Mouse (Mus musculus) midbrain, embryonic 14.5 days (tissue): ENCODE measurements around the gene Hoxb3. TPM values are rescaled to one million over a fixed set of nuclear protein-coding genes. Genes with fewer than 3 reads are reported as not detected.

Experiments
- ATAC-seq: fragments of 200-750 bp; cut with Nextera tagmentation; 2 replicates; pipeline ENCODE4 v1.8.0; 2017; ENCODE audit warnings: moderate number of reproducible peaks, moderate library complexity; ENCODE audit not compliant: low FRiP score, low TSS enrichment
- DNase-seq: peaks from one replicate; pipeline ENCODE4 v3.0.0-alpha.2; 2015
- H3K27ac ChIP-seq: fragments of 300-500 bp; sonication (generic); replicated peaks from 2 replicates; pipeline ENCODE4 v1.5.1; 2014; ENCODE audit warnings: mild to moderate bottlenecking, low read depth, low read length, moderate library complexity
- H3K27me3 ChIP-seq: fragments of 300-500 bp; sonication (generic); 2 replicates; pipeline ENCODE4 v1.6.1; 2014; ENCODE audit warnings: low read length, control low read depth, mixed read lengths; ENCODE audit not compliant: control insufficient read depth, insufficient read depth
- H3K36me3 ChIP-seq: fragments of 300-500 bp; sonication (generic); 2 replicates; pipeline ENCODE4 v1.6.1; 2014; ENCODE audit warnings: low read length, control low read depth; ENCODE audit not compliant: control insufficient read depth, insufficient read depth
- H3K4me1 ChIP-seq: fragments of 300-500 bp; sonication (generic); 2 replicates; pipeline ENCODE4 v1.6.1; 2014; ENCODE audit warnings: mild to moderate bottlenecking, antibody characterized with exemption, low read length, control low read depth; ENCODE audit not compliant: control insufficient read depth, insufficient read depth
- H3K4me2 ChIP-seq: fragments of 300-500 bp; sonication (generic); 2 replicates; pipeline ENCODE4 v1.6.1; 2014; ENCODE audit warnings: mild to moderate bottlenecking, low read length, moderate library complexity
- H3K4me3 ChIP-seq: fragments of 300-500 bp; sonication (generic); replicated peaks from 2 replicates; pipeline ENCODE4 v1.5.1; 2014; ENCODE audit warnings: low read depth, low read length
- H3K9ac ChIP-seq: fragments of 300-500 bp; sonication (generic); replicated peaks from 2 replicates; pipeline ENCODE4 v1.6.1; 2014; ENCODE audit warnings: mild to moderate bottlenecking, low read length, moderate library complexity
- H3K9me3 ChIP-seq: fragments of 300-500 bp; sonication (generic); 2 replicates; pipeline ENCODE4 v1.6.1; 2016; ENCODE audit warnings: low read length, control low read depth, mixed read lengths; ENCODE audit not compliant: control insufficient read depth
- WGBS: fragments of 180-500 bp; shearing (Covaris S2); extraction: QIAGEN DNeasy Blood & Tissue Kit; methylation state at CpG from one replicate; pipeline ENCODE4 v1.1.7; 2014; 5-methylcytosine and 5-hydroxymethylcytosine counted together
- polyA plus RNA-seq: library from polyadenylated mRNA; unstranded; fragments of >200 nt; fragmentation: Nextera tagmentation; extraction: Ambion mirVana; gene quantifications from 2 replicates; pipeline ENCODE4 v1.2.1, GENCODE M21; 2014

The Hoxb3 gene
- polyA plus RNA-seq, 1 experiment from 2014 or later = not detected

- Histone ChIP-seq H3K4me2 (no peak overlapping the region), H3K4me3 (no peak overlapping the region), H3K9me3 (no peaks in the 10 kb centered on the region), H3K4me1 (no peaks in the 10 kb centered on the region), H3K36me3 (no peaks in the 10 kb centered on the region), H3K27ac (no peak overlapping the region), H3K9ac (no peak overlapping the region), H3K27me3 (peaks cover 97% of the 10 kb centered on the region)
- no peak for DNase-seq
- no peak for ATAC-seq
- WGBS = 10% methylated on average over 7 of the region's 7 CpGs
Measured at GRCm38 (mm10) chr11:96338957-96339855, 16.1 kb downstream of the Hoxb3 start.

DNA sequence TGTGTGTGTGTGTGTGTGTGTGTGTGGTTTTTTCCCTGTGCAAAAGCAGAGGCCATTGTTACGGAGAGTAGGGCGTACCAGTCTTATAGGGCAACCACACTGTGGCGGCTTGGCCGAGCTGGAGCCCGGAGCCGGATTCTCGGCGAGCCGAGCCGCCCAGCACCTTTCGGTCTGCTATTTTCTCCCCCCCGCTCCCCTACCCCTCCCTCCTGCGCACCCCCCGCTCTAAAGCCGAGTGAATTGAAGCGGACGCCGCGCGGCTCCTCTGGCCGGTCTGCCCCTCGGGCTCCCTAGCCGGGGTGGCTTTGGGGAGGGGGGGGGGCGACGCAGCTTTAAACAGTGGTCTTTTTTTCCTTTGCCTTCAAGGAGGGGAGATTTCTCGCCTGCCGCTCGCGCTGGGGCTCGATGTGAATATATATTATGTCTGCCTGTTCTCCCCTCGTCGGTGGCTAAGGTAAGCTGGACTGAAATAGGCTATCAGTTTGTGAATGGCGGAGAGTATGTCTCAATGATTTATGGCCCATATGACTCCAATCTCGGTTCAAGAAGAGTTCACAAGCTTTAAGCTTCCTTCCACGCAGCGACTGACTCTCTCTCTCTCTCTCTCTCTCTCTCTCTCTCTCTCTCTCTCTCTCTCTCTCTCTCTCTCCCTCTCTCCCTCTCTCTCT, 17.7 kb downstream of the Hoxb3 start:
- H3K9ac ChIP-seq = no peak overlapping the region
- H3K4me2 ChIP-seq = no peak overlapping the region
- no peaks in the 10 kb centered on the region for H3K36me3 ChIP-seq
- WGBS = under 1% methylated on average over 36 of the region's 36 CpGs
- H3K9me3 ChIP-seq = no peaks in the 10 kb centered on the region
- ATAC-seq = no peak
- H3K27ac ChIP-seq = no peak overlapping the region
- DNase-seq = no peak
- no peak overlapping the region for H3K4me3 ChIP-seq
- H3K27me3 ChIP-seq = peaks cover 97% of the 10 kb centered on the region
- no peaks in the 10 kb centered on the region for H3K4me1 ChIP-seq

- H3K4me2 ChIP-seq = no peak overlapping the region
Measured at GRCm38 (mm10) chr11:96341701-96342575, 18.8 kb downstream of the Hoxb3 start.

GRCm38 (mm10) chr11:96342576-96342930, 19.4 kb downstream of the Hoxb3 start:
- Histone ChIP-seq H3K4me2 (no peak overlapping the region), H3K27ac (no peak overlapping the region), H3K27me3 (peaks cover 95% of the 10 kb centered on the region), H3K4me1 (no peaks in the 10 kb centered on the region), H3K4me3 (no peak overlapping the region), H3K9ac (no peak overlapping the region), H3K9me3 (no peaks in the 10 kb centered on the region), H3K36me3 (no peaks in the 10 kb centered on the region)
- 1% methylated on average over 4 of the region's 4 CpGs for WGBS
- no peak for DNase-seq
- no peak for ATAC-seq

More at GRCm38 (mm10) chr11:96341701-96342575, 18.8 kb downstream of the Hoxb3 start:
- H3K4me1 ChIP-seq = no peaks in the 10 kb centered on the region
- DNase-seq (no peak), ATAC-seq (no peak)
- under 1% methylated on average over 40 of the region's 40 CpGs for WGBS
- no peak overlapping the region for H3K9ac ChIP-seq
- H3K27ac ChIP-seq = no peak overlapping the region
- H3K27me3 ChIP-seq = peaks cover 97% of the 10 kb centered on the region
- no peak overlapping the region for H3K4me3 ChIP-seq
- H3K36me3 ChIP-seq = no peaks in the 10 kb centered on the region
- H3K9me3 ChIP-seq = no peaks in the 10 kb centered on the region

GRCm38 (mm10) chr11:96343206-96343745, 20.1 kb downstream of the Hoxb3 start:
- Histone ChIP-seq H3K9ac (no peak overlapping the region), H3K4me1 (no peaks in the 10 kb centered on the region), H3K27ac (no peak overlapping the region), H3K27me3 (peaks cover 95% of the 10 kb centered on the region), H3K9me3 (no peaks in the 10 kb centered on the region), H3K4me2 (no peak overlapping the region), H3K36me3 (no peaks in the 10 kb centered on the region), H3K4me3 (no peak overlapping the region)
- 6% methylated on average over 2 of the region's 2 CpGs for WGBS
- DNase-seq (no peak), ATAC-seq (no peak)

- ATAC-seq = no peak
- no peaks in the 10 kb centered on the region for H3K4me1 ChIP-seq
- H3K36me3 ChIP-seq = no peaks in the 10 kb centered on the region
- no peak overlapping the region for H3K9ac ChIP-seq
- WGBS = 2% methylated on average over 39 of the region's 40 CpGs
- no peak for DNase-seq
- H3K4me2 ChIP-seq = no peak overlapping the region
- H3K27ac ChIP-seq = no peak overlapping the region
- no peaks in the 10 kb centered on the region for H3K9me3 ChIP-seq
- H3K4me3 ChIP-seq = no peak overlapping the region
- H3K27me3 ChIP-seq = peaks cover 95% of the 10 kb centered on the region
Measured at GRCm38 (mm10) chr11:96344061-96344877, 21.1 kb downstream of the Hoxb3 start.

- DNase-seq = no peak
- Histone ChIP-seq H3K27ac (no peak overlapping the region), H3K9ac (no peak overlapping the region), H3K4me1 (no peaks in the 10 kb centered on the region), H3K36me3 (no peaks in the 10 kb centered on the region), H3K4me3 (no peak overlapping the region), H3K4me2 (no peak overlapping the region), H3K27me3 (peaks cover 95% of the 10 kb centered on the region), H3K9me3 (no peaks in the 10 kb centered on the region)
- under 1% methylated on average over 6 of the region's 6 CpGs for WGBS
- ATAC-seq = no peak
Measured at GRCm38 (mm10) chr11:96344878-96345159, 21.7 kb downstream of the Hoxb3 start.
